9 mouse cellular contexts compared by ENCODE assay signal in genomic region chr15:78771531-78772367, GRCm38 (mm10). TPM values are rescaled to one million over a fixed set of nuclear protein-coding genes. Genes with fewer than 3 reads are reported as not detected.
A peak's percentile ranks its signal among the peaks of the same experiment; 100 is the strongest.
DNase-seq lines count a peak whose midpoint lies in the region; ATAC-seq and TF ChIP-seq lines count a peak whose summit lies in the region.
"Had no signal": no experiment of that assay in that cellular context is flagged by ENCODE, and none has a peak within 500 bp of the region (broad histone marks: within the 10 kb centered on the region; RNA-seq: fewer than 3 reads in every experiment).

No protein-coding gene starts in this region.

- H3K27ac ChIP-seq in forebrain, embryonic 15.5 days (replicated peaks) = peak overlapping the region; percentile 95
- H3K27ac ChIP-seq in hindbrain, postnatal 0 days = peak overlapping the region; percentile 72
- H3K27ac ChIP-seq in liver, embryonic 13.5 days = 0 out of 2 replicates have a peak overlapping the region, but pooled peaks have one; percentile 36

- H3K27me3 ChIP-seq in forebrain, embryonic 15.5 days = no peaks in the 10 kb centered on the region
- no peaks in the 10 kb centered on the region for H3K27me3 ChIP-seq in hindbrain, postnatal 0 days (ENCODE audit: insufficient read depth, low read length)
- H3K27me3 ChIP-seq in liver, embryonic 13.5 days = no peaks in the 10 kb centered on the region

- peaks cover 61% of the 10 kb centered on the region for H3K4me1 ChIP-seq in forebrain, embryonic 15.5 days
- H3K4me1 ChIP-seq in hindbrain, postnatal 0 days (ENCODE audit: insufficient read depth, low read length) = peaks cover 3% of the 10 kb centered on the region
- H3K4me1 ChIP-seq in liver, embryonic 13.5 days (replicated peaks) = peaks cover 32% of the 10 kb centered on the region

- H3K9ac ChIP-seq in forebrain, embryonic 15.5 days (replicated peaks) = peak overlapping the region; percentile 40
- H3K9ac ChIP-seq in hindbrain, postnatal 0 days (replicated peaks; ENCODE audit: low read length) = peak overlapping the region; percentile 18; the same call in 1 of the 2 replicates
- H3K9ac ChIP-seq in liver, embryonic 13.5 days = peak overlapping the region; percentile 71; the same call in 1 of the 2 replicates

- peak overlapping the region; percentile 38 for H3K4me3 ChIP-seq in forebrain, embryonic 15.5 days
- H3K4me3 ChIP-seq in hindbrain, postnatal 0 days (ENCODE audit: low read length) = 0 out of 2 replicates have a peak overlapping the region, but pooled peaks have one; percentile 2
- peak overlapping the region; percentile 55 for H3K4me3 ChIP-seq in liver, embryonic 13.5 days (replicated peaks)

- H3K4me2 ChIP-seq in forebrain, embryonic 15.5 days (replicated peaks) = peak overlapping the region; percentile 45
- peak overlapping the region; percentile 39 for H3K4me2 ChIP-seq in hindbrain, postnatal 0 days (ENCODE audit: low read depth, low read length)
- peak overlapping the region; percentile 79 for H3K4me2 ChIP-seq in liver, embryonic 13.5 days

- no peak for TF ChIP-seq CTCF in hindbrain, postnatal 0 days (IDR thresholded peaks at IDR 0.05; ENCODE audit: low read depth)

- ATAC-seq in forebrain, embryonic 15.5 days (replicated peaks) = no peak
- ATAC-seq in hindbrain, postnatal 0 days = no peak
- peak; percentile 27; the same call in 1 of the 2 replicates for ATAC-seq in liver, embryonic 13.5 days (ENCODE audit: low read depth)

- no peaks in the 10 kb centered on the region for H3K36me3 ChIP-seq in forebrain, embryonic 15.5 days
- H3K36me3 ChIP-seq in hindbrain, postnatal 0 days (ENCODE audit: insufficient read depth, low read length) = no peaks in the 10 kb centered on the region
- peaks cover 18% of the 10 kb centered on the region for H3K36me3 ChIP-seq in liver, embryonic 13.5 days

- no peaks in the 10 kb centered on the region for H3K9me3 ChIP-seq in forebrain, embryonic 15.5 days
- no peaks in the 10 kb centered on the region for H3K9me3 ChIP-seq in hindbrain, postnatal 0 days (ENCODE audit: low read length)
- peaks cover 8% of the 10 kb centered on the region for H3K9me3 ChIP-seq in liver, embryonic 13.5 days (replicated peaks)

- DNase-seq in adrenal gland, postnatal 14 days = peak; percentile 56
- DNase-seq in adrenal gland, postnatal 4 days (ENCODE audit: low spot score in 2 of 2) = no peak
- DNase-seq in hindbrain, postnatal 0 days (ENCODE audit: low spot score) = no peak
- DNase-seq in liver, embryonic 13.5 days = no peak
- peak; percentile 54 to 64 for DNase-seq in natural killer cell, adult 2 months (ENCODE audit: low spot score in 2 of 2)
- no peak for DNase-seq in left cerebral cortex, adult 9 months (ENCODE audit: low spot score in 2 of 2)
- DNase-seq in urinary bladder, adult 18-20 months (ENCODE audit: low spot score in 2 of 2) = no peak

- WGBS in forebrain, embryonic 15.5 days = 33% methylated on average over 19 of the region's 19 CpGs
- 40% methylated on average over 19 of the region's 19 CpGs for WGBS in hindbrain, postnatal 0 days
- 23% methylated on average over 19 of the region's 19 CpGs for WGBS in liver, embryonic 13.5 days (ENCODE audit: insufficient replicate concordance)

RNA-seq across cellular contexts. Expression of gene Mfng, which starts 1.5 kb away (rescaled TPM):
- 13.1 and 19.8 TPM in 2 replicates for total RNA-seq in adrenal gland, postnatal 14 days (2021)
- total RNA-seq in adrenal gland, postnatal 4 days (2021) = 10 to 100 TPM; 18.3 to 20.0 TPM
- polyA plus RNA-seq in forebrain, embryonic 15.5 days (2015; fragmentation: Nextera tagmentation; extraction: Ambion mirVana) = 77.9 and 85.9 TPM in 2 replicates
- total RNA-seq in hindbrain, postnatal 0 days (2014; rRNA removed) = 12.7 and 15.2 TPM in 2 replicates
- 16.6 and 17.9 TPM in 2 replicates for polyA plus RNA-seq in hindbrain, postnatal 0 days (2015; fragmentation: Nextera tagmentation; extraction: Ambion mirVana)
- polyA plus RNA-seq in liver, embryonic 13.5 days (2015; fragmentation: Nextera tagmentation; extraction: Ambion mirVana) = 7.0 and 7.2 TPM in 2 replicates
- polyA plus RNA-seq: C2C12 had no signal

RNA-seq across cellular contexts. Expression of gene Card10, which starts 31.1 kb away (rescaled TPM):
- 10.6 and 12.7 TPM in 2 replicates for total RNA-seq in adrenal gland, postnatal 14 days (2021)
- total RNA-seq in adrenal gland, postnatal 4 days (2021) = 10 to 100 TPM; 11.8 to 14.5 TPM
- polyA plus RNA-seq in forebrain, embryonic 15.5 days (2015; fragmentation: Nextera tagmentation; extraction: Ambion mirVana) = 1.3 and 1.7 TPM in 2 replicates
- 0.94 and 1.4 TPM in 2 replicates for total RNA-seq in hindbrain, postnatal 0 days (2014; rRNA removed)
- 2.3 and 2.6 TPM in 2 replicates for polyA plus RNA-seq in hindbrain, postnatal 0 days (2015; fragmentation: Nextera tagmentation; extraction: Ambion mirVana)
- polyA plus RNA-seq in liver, embryonic 13.5 days (2015; fragmentation: Nextera tagmentation; extraction: Ambion mirVana) = 1.1 and 1.3 TPM in 2 replicates

RNA-seq across cellular contexts. Expression of gene Elfn2, which starts 53.2 kb away (rescaled TPM):
- total RNA-seq in adrenal gland, postnatal 14 days (2021) = 4.4 and 5.6 TPM in 2 replicates
- 1 to 10 TPM; 3.9 to 4.2 TPM for total RNA-seq in adrenal gland, postnatal 4 days (2021)
- 6.2 and 6.8 TPM in 2 replicates for polyA plus RNA-seq in forebrain, embryonic 15.5 days (2015; fragmentation: Nextera tagmentation; extraction: Ambion mirVana)
- 40.9 and 43.1 TPM in 2 replicates for total RNA-seq in hindbrain, postnatal 0 days (2014; rRNA removed)
- polyA plus RNA-seq in hindbrain, postnatal 0 days (2015; fragmentation: Nextera tagmentation; extraction: Ambion mirVana) = 8.4 and 9.1 TPM in 2 replicates
- polyA plus RNA-seq in liver, embryonic 13.5 days (2015; fragmentation: Nextera tagmentation; extraction: Ambion mirVana) = 0.01 TPM in 1 of 2 replicates, not detected in the other
- polyA plus RNA-seq: C2C12 had no signal

Comparison
In these comparisons a context has a peak if more than half of its experiments do, and no peak if none do; other contexts are left out.
1. DNase-seq: peak in adrenal gland, postnatal 14 days (single experiment) and natural killer cell, adult 2 months (2 of 2); none in adrenal gland, postnatal 4 days (0 of 2), hindbrain, postnatal 0 days (single experiment), liver, embryonic 13.5 days (single experiment), left cerebral cortex, adult 9 months (0 of 2) and urinary bladder, adult 18-20 months (0 of 2).
2. H3K27ac ChIP-seq: peak in every context shown above with its lines; median percentile 95 in forebrain, embryonic 15.5 days; 72 in hindbrain, postnatal 0 days; 36 in liver, embryonic 13.5 days.
3. H3K4me3 ChIP-seq: peak in every context shown above with its lines; median percentile 55 in liver, embryonic 13.5 days; 38 in forebrain, embryonic 15.5 days; 2 in hindbrain, postnatal 0 days.
4. H3K9ac ChIP-seq: peak in every context shown above with its lines; median percentile 71 in liver, embryonic 13.5 days; 40 in forebrain, embryonic 15.5 days; 18 in hindbrain, postnatal 0 days.
5. Peak in every context shown above with its lines, with median percentiles within 50 percentile points of each other: H3K4me2 ChIP-seq.